Mouse (Mus musculus) liver, embryonic 14.5 days (tissue): Measurements from ENCODE around the gene Dgat2.

Experiments
- CTCF ChIP-seq: IDR thresholded peaks from 2 replicates; pipeline ENCODE4 v1.5.1; 2016; ENCODE audit warnings: antibody characterized with exemption, low read depth, control low read depth
- EP300 ChIP-seq: IDR thresholded peaks from 2 replicates; pipeline ENCODE4 v1.6.1; 2016; ENCODE audit warnings: antibody characterized with exemption, low read depth

GRCm38 (mm10) chr7:99126057-99126456 is 56.5 kb downstream of the Dgat2 start:
- TF ChIP-seq CTCF (no peak), EP300 (no peak)
